Mouse (Mus musculus): ENCODE measurements at regions not wholly inside any gene's neighbourhood (a gene's known extent, or its start where the extent isn't known, plus 50 kb on each side); places are given as distances from the start of the nearest gene placed in this dataset.

DNA sequence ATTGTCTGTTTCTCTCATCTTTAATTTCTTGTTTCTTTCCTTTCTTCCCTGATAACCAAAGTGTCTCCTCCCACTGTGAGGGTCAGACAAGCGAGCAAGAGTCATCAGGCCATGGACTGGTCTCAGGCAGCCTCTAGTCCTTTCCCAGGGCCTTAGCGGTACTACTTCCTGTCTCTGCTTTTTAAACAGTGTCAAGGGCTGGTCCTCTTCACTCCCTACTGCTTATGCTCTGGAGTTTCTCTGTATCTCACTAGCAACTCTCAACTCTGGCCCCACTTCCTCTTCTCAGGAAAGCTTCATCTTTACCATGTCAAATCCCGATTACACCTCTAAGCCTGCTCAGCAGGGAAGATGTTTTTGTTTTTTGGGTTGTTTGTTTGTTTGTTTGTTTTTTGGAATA, 124.1 kb downstream of the Pten start:
- no peak overlapping the region for H3K27ac ChIP-seq (ENCODE audit: insufficient read depth, low read length)
- no peak for TF ChIP-seq CTCF (IDR thresholded peaks at IDR 0.05; ENCODE audit: borderline replicate concordance, insufficient read depth, low read length)
- no peak for TF ChIP-seq POLR2A (IDR thresholded peaks at IDR 0.05; ENCODE audit: low read depth, low read length)
- no peak overlapping the region for H3K4me3 ChIP-seq (ENCODE audit: insufficient read depth, low read length)
- H3K4me1 ChIP-seq (ENCODE audit: control insufficient read depth, insufficient read depth, low read length) = no peaks in the 10 kb centered on the region

DNA sequence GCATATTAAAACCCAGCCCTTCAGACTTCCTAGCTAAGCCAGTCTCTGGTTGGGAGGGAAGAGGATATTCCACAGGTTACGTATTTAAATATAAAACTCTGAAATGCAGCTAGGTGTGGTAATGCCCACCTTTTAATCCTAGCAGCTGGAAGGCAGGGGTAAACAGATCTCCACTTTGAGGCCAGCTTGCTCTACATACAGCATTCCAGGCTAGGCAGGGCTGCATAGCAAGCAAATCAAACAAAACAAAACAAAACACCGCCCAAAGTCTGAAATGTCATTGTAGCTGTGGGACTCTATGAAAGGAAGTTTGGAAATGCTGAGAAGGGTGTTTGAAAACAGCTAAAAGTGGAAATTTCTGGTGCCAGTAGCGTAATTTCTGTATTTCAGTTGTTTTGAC, 127.0 kb downstream of the Pten start:
- TF ChIP-seq POLR2A (IDR thresholded peaks at IDR 0.05; ENCODE audit: low read depth, low read length) (no peak), CTCF (IDR thresholded peaks at IDR 0.05; ENCODE audit: borderline replicate concordance, insufficient read depth, low read length) (no peak)
- no peaks in the 10 kb centered on the region for H3K4me1 ChIP-seq (ENCODE audit: control insufficient read depth, insufficient read depth, low read length)
- H3K4me3 ChIP-seq (ENCODE audit: insufficient read depth, low read length) = no peak overlapping the region
- peak overlapping the region; percentile 68 for H3K27ac ChIP-seq (ENCODE audit: insufficient read depth, low read length)

DNA sequence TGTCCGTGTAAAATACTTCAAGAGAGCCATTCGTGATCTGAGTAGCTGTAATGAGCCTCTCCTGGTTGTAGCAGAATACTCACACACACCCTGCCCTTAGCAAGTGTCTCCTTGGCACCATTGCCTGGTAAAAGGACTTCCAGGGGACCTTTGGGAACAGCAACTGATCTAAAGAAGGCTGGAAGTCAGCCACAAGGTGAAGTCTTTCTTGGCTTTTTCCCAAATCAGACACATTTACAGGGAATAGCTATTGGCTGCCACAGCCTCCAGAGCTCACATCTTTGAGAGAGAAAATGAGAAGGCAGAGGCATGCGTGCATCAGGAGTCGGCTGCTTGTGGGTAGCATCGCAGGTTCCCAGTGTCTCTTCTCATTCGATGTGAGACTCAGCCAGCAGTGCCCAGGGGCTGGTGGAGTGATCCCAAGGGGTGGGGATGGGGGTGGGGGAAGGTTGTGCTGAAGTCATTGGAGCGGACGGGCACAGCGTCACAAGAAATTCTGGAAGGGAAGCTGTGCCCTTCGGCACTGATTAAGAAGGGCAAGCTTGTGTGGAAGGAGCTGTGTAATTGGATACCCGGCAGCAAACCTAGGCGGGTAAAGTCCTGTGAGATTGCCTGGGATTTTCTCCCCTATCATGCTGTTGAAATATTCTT, 128.3 kb downstream of the Pten start:
- TF ChIP-seq POLR2A (IDR thresholded peaks at IDR 0.05; ENCODE audit: low read depth, low read length) (no peak), CTCF (IDR thresholded peaks at IDR 0.05; ENCODE audit: borderline replicate concordance, insufficient read depth, low read length) (no peak)
- H3K4me3 ChIP-seq (ENCODE audit: insufficient read depth, low read length) = no peak overlapping the region
- peak overlapping the region; percentile 68 for H3K27ac ChIP-seq (ENCODE audit: insufficient read depth, low read length)
- H3K4me1 ChIP-seq (ENCODE audit: control insufficient read depth, insufficient read depth, low read length) = no peaks in the 10 kb centered on the region

DNA sequence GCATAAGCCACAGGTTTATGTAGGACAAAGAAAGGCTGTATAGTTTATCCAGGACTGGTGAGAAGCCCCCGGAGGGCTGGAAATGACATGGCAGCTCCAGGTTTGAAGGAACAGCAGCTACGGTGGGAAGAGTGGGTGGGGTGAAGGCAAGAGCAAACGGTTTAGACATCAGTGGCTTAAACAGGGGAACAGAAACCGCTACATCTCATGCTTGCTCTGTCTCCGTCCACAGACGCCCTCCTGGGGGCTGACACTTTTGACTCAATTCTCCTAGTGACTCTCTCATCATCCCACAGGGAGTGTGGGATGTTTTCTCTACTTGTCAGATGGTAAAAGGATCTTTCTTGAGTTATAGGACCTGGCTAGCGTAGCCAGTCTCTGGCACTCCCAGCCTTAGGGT, 129.9 kb downstream of the Pten start:
- no peak overlapping the region for H3K4me3 ChIP-seq (ENCODE audit: insufficient read depth, low read length)
- H3K4me1 ChIP-seq (ENCODE audit: control insufficient read depth, insufficient read depth, low read length) = no peaks in the 10 kb centered on the region
- H3K27ac ChIP-seq (ENCODE audit: insufficient read depth, low read length) = no peak overlapping the region
- no peak for TF ChIP-seq CTCF (IDR thresholded peaks at IDR 0.05; ENCODE audit: borderline replicate concordance, insufficient read depth, low read length)

DNA sequence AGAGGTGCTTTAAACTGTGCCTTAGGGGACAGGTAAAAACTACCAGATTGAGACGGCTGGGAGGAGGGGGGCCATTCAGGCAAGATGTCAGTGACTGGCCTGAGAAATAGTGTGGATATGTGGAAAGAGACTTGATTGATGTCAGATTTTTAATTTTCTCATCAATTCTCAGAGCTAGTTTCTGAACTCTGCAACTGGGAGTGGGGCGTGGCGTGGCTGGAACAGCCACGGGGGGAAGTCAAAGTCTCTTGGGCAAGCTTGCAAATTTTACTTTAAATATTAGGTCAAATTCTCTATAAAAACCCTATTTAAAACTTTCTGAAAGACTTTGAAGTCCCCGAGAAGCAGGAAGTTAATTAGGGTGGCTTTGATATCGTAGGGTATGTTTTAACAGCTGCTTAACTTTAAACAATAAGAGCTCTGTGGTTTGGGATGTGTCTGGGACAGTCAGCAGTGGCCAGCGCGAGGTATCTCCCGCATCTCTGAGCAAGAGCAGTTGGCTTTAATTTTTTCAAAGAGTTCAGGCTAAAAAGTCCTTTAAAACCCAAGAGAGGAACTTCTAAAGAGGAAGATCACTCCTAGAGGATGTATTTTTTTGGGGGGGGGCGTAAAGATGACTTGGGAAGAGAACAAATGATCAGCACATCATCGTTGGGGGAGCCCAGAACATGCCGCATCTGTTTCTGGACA, 131.5 kb downstream of the Pten start:
- H3K27ac ChIP-seq (ENCODE audit: insufficient read depth, low read length) = no peak overlapping the region
- no peaks in the 10 kb centered on the region for H3K4me1 ChIP-seq (ENCODE audit: control insufficient read depth, insufficient read depth, low read length)
- TF ChIP-seq CTCF (IDR thresholded peaks at IDR 0.05; ENCODE audit: borderline replicate concordance, insufficient read depth, low read length) = no peak
- no peak for TF ChIP-seq POLR2A (IDR thresholded peaks at IDR 0.05; ENCODE audit: low read depth, low read length)
- no peak overlapping the region for H3K4me3 ChIP-seq (ENCODE audit: insufficient read depth, low read length)

DNA sequence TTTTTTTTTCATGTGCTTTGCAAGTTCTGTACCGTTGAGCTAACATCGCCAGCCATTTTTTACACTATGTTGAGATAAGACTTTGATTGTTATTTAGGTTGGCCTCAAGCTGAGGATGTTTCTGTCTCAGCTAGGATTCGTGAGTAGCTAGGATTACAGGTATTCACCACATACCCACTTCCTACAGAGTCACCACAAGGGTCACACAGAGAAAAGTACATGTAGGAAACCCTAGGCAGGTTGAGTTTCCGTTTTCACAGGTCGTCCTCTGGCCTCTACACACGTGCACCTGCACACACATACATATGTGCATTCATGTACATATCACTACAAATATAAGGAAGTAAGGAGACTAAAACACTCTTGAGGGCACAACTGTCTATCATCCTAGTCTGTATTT, 133.5 kb downstream of the Pten start:
- no peak overlapping the region for H3K27ac ChIP-seq (ENCODE audit: insufficient read depth, low read length)
- H3K4me1 ChIP-seq (ENCODE audit: control insufficient read depth, insufficient read depth, low read length) = no peaks in the 10 kb centered on the region
- no peak overlapping the region for H3K4me3 ChIP-seq (ENCODE audit: insufficient read depth, low read length)
- no peak for TF ChIP-seq CTCF (IDR thresholded peaks at IDR 0.05; ENCODE audit: borderline replicate concordance, insufficient read depth, low read length)
- no peak for TF ChIP-seq POLR2A (IDR thresholded peaks at IDR 0.05; ENCODE audit: low read depth, low read length)

DNA sequence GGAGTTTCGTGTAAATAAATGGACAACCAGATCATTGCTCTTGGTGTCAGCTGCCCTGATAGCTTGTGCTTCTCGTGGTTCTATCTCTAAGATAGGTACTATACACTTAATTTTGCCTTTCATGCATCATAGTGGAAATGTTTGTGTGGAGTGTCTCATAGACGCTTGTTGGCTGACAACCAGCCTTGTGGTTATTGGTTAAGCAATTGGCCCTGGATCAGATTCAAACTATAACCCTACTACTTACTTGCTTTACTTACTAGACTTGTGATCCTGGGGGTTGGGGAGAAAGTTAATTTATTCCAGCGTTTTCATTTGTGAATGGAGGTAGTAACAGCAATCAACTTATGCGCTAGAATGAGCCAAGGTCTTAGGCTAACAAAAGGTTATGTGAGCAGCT, 135.2 kb downstream of the Pten start:
- Histone ChIP-seq H3K4me3 (ENCODE audit: insufficient read depth, low read length) (no peak overlapping the region), H3K27ac (ENCODE audit: insufficient read depth, low read length) (no peak overlapping the region), H3K4me1 (ENCODE audit: control insufficient read depth, insufficient read depth, low read length) (no peaks in the 10 kb centered on the region)
- no peak for TF ChIP-seq CTCF (IDR thresholded peaks at IDR 0.05; ENCODE audit: borderline replicate concordance, insufficient read depth, low read length)

DNA sequence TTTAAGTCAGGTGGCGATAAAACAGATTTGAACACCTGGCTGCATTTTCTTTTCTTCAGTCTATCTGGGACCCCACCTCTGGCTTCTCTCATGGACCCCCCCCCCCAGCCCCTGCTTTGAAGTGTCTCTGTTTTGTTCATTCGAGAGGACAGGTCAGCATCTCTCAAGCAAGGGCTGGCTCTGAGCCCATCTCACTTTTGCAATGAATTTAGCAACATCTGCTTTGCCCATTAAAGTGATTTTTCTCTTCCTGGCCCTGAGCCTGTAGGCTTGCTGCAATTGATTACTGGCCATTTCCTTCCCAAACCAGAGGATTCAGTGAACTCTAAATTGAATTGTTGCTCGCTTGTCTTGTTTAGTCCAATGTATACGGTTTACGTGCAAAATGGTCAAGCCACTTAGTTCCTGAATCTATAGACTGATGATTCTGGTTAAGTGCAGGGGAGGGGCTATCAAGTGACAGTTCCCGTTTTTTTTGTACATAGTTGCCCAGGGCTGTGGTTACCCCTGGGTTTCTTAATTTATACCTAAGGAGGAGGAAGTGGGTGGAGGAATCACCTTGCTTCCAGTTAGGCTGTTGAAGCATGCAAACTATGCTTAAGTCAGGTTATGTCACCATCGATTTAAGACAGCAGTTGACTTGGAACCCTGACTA, 146.3 kb downstream of the Pten start:
- Histone ChIP-seq H3K4me3 (ENCODE audit: insufficient read depth, low read length) (no peak overlapping the region), H3K4me1 (ENCODE audit: control insufficient read depth, insufficient read depth, low read length) (peaks cover 5% of the 10 kb centered on the region; the same call in 1 of the 2 replicates), H3K27ac (ENCODE audit: insufficient read depth, low read length) (no peak overlapping the region; the same call in 1 of the 2 replicates)
- TF ChIP-seq CTCF (IDR thresholded peaks at IDR 0.05; ENCODE audit: borderline replicate concordance, insufficient read depth, low read length) (no peak), POLR2A (IDR thresholded peaks at IDR 0.05; ENCODE audit: low read depth, low read length) (no peak)

DNA sequence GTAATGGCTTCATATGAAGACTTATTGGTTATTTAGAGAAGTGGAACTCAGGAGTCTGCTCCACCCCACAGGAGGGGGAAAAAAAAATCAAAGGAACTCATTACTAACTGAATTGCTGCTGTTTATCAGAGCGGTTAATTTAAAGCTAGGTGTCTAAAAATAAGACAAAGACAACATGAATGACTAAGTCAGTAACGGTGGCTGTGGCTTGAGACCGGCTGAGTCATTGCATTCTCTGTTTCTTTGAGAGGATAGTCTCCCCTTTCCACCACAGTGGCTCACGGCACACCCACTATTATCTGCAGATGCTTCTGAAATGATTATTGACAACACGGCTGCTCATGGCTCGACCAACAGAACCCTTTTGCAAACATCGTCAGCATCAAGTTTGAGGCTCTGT, 147.2 kb downstream of the Pten start:
- Histone ChIP-seq H3K4me1 (ENCODE audit: control insufficient read depth, insufficient read depth, low read length) (peaks cover 5% of the 10 kb centered on the region; the same call in 1 of the 2 replicates), H3K27ac (ENCODE audit: insufficient read depth, low read length) (peak overlapping the region; percentile 73), H3K4me3 (ENCODE audit: insufficient read depth, low read length) (no peak overlapping the region)
- TF ChIP-seq CTCF (IDR thresholded peaks at IDR 0.05; ENCODE audit: borderline replicate concordance, insufficient read depth, low read length) (no peak), POLR2A (IDR thresholded peaks at IDR 0.05; ENCODE audit: low read depth, low read length) (no peak)

DNA sequence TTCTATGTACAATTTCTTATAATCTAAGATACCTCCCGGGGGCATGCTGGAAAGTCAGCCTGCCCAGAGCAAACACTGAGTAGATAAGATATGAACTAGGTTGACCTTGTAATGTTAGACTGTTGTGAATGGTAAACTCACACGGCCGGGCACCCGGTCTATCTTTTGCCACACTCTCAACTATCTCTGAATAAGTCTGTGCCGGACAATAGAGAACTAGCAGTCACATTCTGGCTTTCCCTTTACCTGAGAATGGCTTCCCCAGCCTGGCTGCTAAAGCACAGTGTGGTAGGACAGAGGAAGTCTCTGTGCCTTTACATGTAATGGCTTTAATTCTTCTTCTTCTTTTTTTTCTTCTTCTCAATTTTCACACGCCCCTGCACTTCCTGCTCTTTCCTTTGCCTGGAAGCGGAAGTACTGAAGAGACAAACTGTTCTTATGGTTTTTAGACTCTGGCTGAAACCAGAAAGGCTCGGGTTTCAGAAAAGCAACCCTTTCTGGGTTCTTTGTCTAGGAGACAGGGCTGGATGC, 148.7 kb downstream of the Pten start:
- no peak overlapping the region for H3K27ac ChIP-seq (ENCODE audit: insufficient read depth, low read length)
- TF ChIP-seq POLR2A (IDR thresholded peaks at IDR 0.05; ENCODE audit: low read depth, low read length) = no peak
- TF ChIP-seq CTCF (IDR thresholded peaks at IDR 0.05; ENCODE audit: borderline replicate concordance, insufficient read depth, low read length) = no peak

More for the DNA sequence above, 148.7 kb downstream of the Pten start:
- no peak overlapping the region for H3K4me3 ChIP-seq (ENCODE audit: insufficient read depth, low read length)
- H3K4me1 ChIP-seq (ENCODE audit: control insufficient read depth, insufficient read depth, low read length) = peaks cover 5% of the 10 kb centered on the region; the same call in 1 of the 2 replicates
